Mouse (Mus musculus): ENCODE measurements around the gene Gm28035.

DNA sequence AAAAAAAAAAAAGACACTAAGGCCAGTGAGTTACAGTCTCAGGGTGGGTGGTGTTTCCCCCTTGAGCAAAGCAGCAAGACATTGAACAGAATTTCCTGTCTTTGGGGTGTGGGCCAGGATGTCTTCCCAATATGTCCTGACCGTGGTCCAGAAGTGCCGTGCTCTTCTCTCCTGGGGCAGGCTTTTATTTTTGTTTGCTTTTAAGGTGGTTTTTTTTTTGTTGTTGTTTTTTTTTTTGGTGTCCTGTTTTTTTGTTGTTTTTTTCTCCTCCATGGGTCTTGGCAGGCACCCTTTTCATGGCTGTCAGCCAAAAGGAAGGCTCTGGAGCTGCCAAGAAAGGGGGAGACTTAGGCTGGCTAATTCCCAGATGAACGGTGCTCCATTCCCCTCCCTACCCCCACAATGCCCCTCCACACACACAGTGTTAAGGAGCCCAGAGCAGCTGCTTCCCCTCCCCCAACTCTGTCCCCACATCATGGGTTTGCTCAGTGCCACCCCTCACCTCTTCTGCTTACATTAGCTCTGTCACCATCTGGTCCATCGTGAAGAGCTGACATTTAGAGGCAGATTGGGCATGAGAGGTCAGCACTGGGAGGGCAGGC is 22.6 kb downstream of the Gm28035 start:
- TF ChIP-seq EP300 (optimal IDR thresholded peaks at IDR 0.05): no peak
- no peak for TF ChIP-seq CTCF (IDR thresholded peaks at IDR 0.05; ENCODE audit: low read depth)
